Mouse (Mus musculus) kidney, postnatal 0 days (tissue): ENCODE measurements around the gene Gm11555. TPM values are rescaled to one million over a fixed set of nuclear protein-coding genes. Genes with fewer than 3 reads are reported as not detected.

Experiments
- polyA plus RNA-seq: library from polyadenylated mRNA; unstranded; fragments of >200 nt; fragmentation: Nextera tagmentation; extraction: Ambion mirVana; gene quantifications from 2 replicates; pipeline ENCODE4 v1.2.1, GENCODE M21; 2015

Gm11555 gene
- polyA plus RNA-seq, 1 experiment from 2014 or later = not detected

Other genes starting within 250 kb of the Gm11555 start
- not detected in 2 replicates for gene Krt12, start 228.0 kb downstream of the Gm11555 start, polyA plus RNA-seq
- gene Krt20, start 212.1 kb downstream of the Gm11555 start, polyA plus RNA-seq = 3.6 and 5.0 TPM in 2 replicates
- gene Krt23, start 157.1 kb downstream of the Gm11555 start, polyA plus RNA-seq = 30.6 and 31.8 TPM in 2 replicates
- gene Krt39, start 128.9 kb downstream of the Gm11555 start, polyA plus RNA-seq = 0.45 and 0.46 TPM in 2 replicates
- gene Krt40, start 107.1 kb downstream of the Gm11555 start, polyA plus RNA-seq = not detected in 2 replicates
- not detected in 2 replicates for gene Krtap3-3, start 99.4 kb downstream of the Gm11555 start, polyA plus RNA-seq
- not detected in 2 replicates for gene Krtap3-2, start 93.4 kb downstream of the Gm11555 start, polyA plus RNA-seq
- not detected in 2 replicates for gene Gm11939, start 90.8 kb downstream of the Gm11555 start, polyA plus RNA-seq
- not detected in 2 replicates for gene Krtap3-1, start 83.6 kb downstream of the Gm11555 start, polyA plus RNA-seq
- not detected in 2 replicates for gene Krtap1-5, start 69.2 kb downstream of the Gm11555 start, polyA plus RNA-seq
- gene Krtap1-4, start 66.6 kb downstream of the Gm11555 start, polyA plus RNA-seq = not detected in 2 replicates
- not detected in 2 replicates for gene Krtap1-3, start 58.9 kb downstream of the Gm11555 start, polyA plus RNA-seq
- not detected in 2 replicates for gene Krtap9-3, start 52.1 kb downstream of the Gm11555 start, polyA plus RNA-seq
- not detected in 2 replicates for gene Gm11938, start 46.9 kb downstream of the Gm11555 start, polyA plus RNA-seq
- gene Gm11937, start 40.0 kb downstream of the Gm11555 start, polyA plus RNA-seq = not detected in 2 replicates
- not detected in 2 replicates for gene Krtap2-4, start 35.4 kb downstream of the Gm11555 start, polyA plus RNA-seq
- gene Gm11562, start 29.8 kb downstream of the Gm11555 start, polyA plus RNA-seq = not detected in 2 replicates
- not detected in 2 replicates for gene Krtap4-1, start 22.0 kb downstream of the Gm11555 start, polyA plus RNA-seq
- gene Krtap4-2, start 15.2 kb downstream of the Gm11555 start, polyA plus RNA-seq = not detected in 2 replicates
- gene Krtap4-7, start 6.1 kb downstream of the Gm11555 start, polyA plus RNA-seq = not detected in 2 replicates
- not detected in 2 replicates for gene Gm11563, start 8.7 kb upstream of the Gm11555 start, polyA plus RNA-seq
- gene Krtap4-6, start 15.7 kb upstream of the Gm11555 start, polyA plus RNA-seq = not detected in 2 replicates
- gene Gm14190, start 40.5 kb upstream of the Gm11555 start, polyA plus RNA-seq = not detected in 2 replicates
- gene Gm14180, start 84.1 kb upstream of the Gm11555 start, polyA plus RNA-seq = not detected in 2 replicates
- not detected in 2 replicates for gene Gm11595, start 122.7 kb upstream of the Gm11555 start, polyA plus RNA-seq
- not detected in 2 replicates for gene Krtap4-8, start 130.5 kb upstream of the Gm11555 start, polyA plus RNA-seq
- not detected in 2 replicates for gene Krtap4-9, start 135.0 kb upstream of the Gm11555 start, polyA plus RNA-seq
- not detected in 2 replicates for gene Gm11596, start 143.2 kb upstream of the Gm11555 start, polyA plus RNA-seq
- gene Gm11569, start 148.7 kb upstream of the Gm11555 start, polyA plus RNA-seq = not detected in 2 replicates
- gene Gm11554, start 154.2 kb upstream of the Gm11555 start, polyA plus RNA-seq = not detected in 2 replicates
- gene Krtap4-13, start 159.7 kb upstream of the Gm11555 start, polyA plus RNA-seq = not detected in 2 replicates
- not detected in 2 replicates for gene Gm11564, start 165.4 kb upstream of the Gm11555 start, polyA plus RNA-seq
- gene 2300003K06Rik, start 187.8 kb upstream of the Gm11555 start, polyA plus RNA-seq = not detected in 2 replicates
- gene Krtap4-16, start 201.4 kb upstream of the Gm11555 start, polyA plus RNA-seq = not detected in 2 replicates
- not detected in 2 replicates for gene Gm11568, start 207.7 kb upstream of the Gm11555 start, polyA plus RNA-seq
- gene Gm11559, start 214.2 kb upstream of the Gm11555 start, polyA plus RNA-seq = not detected in 2 replicates
- gene Krtap9-1, start 223.2 kb upstream of the Gm11555 start, polyA plus RNA-seq = not detected in 2 replicates
- gene Gm11567, start 229.0 kb upstream of the Gm11555 start, polyA plus RNA-seq = not detected in 2 replicates